Mouse (Mus musculus): Measurements from ENCODE around the gene Gucd1. TPM values are rescaled to one million over a fixed set of nuclear protein-coding genes. Genes with fewer than 3 reads are reported as not detected.

Gene Gucd1
- total and polyA plus RNA-seq, 2 experiments, result 115 to 166 TPM

- no peak overlapping the region for H3K27ac ChIP-seq (replicated peaks; ENCODE audit: insufficient read depth, low read depth, low read length)
- DNase-seq (ENCODE audit: extremely low read depth, low read depth, low spot score), result no peak
- H3K36me3 ChIP-seq (ENCODE audit: control insufficient read depth, insufficient read depth, low read length), result no peaks in the 10 kb centered on the region
- peaks cover 6% of the 10 kb centered on the region; the same call in 1 of the 2 replicates for H3K4me1 ChIP-seq (ENCODE audit: control insufficient read depth, insufficient read depth, low read length)
- 43% methylated on average over 12 of the region's 12 CpGs for WGBS
- no peaks in the 10 kb centered on the region for H3K79me2 ChIP-seq (ENCODE audit: control insufficient read depth, insufficient read depth, low read length)
- H3K9ac ChIP-seq (ENCODE audit: low read depth, low read length), result no peak overlapping the region
- no peak for TF ChIP-seq POLR2A (IDR thresholded peaks at IDR 0.05; ENCODE audit: extremely low read depth, insufficient read depth, low read length)
- TF ChIP-seq CTCF (IDR thresholded peaks at IDR 0.05; ENCODE audit: low read depth, low read length), result no peak
- H3K4me3 ChIP-seq (ENCODE audit: insufficient read depth, low read depth, low read length), result no peak overlapping the region
- no peaks in the 10 kb centered on the region for H3K27me3 ChIP-seq (ENCODE audit: control insufficient read depth, insufficient read depth, low read length)
Observed at GRCm38 (mm10) chr10:75551175-75551574, 33.4 kb upstream of the Gucd1 start.

- Histone ChIP-seq H3K4me3 (ENCODE audit: insufficient read depth, low read depth, low read length) (no peak overlapping the region), H3K36me3 (ENCODE audit: control insufficient read depth, insufficient read depth, low read length) (no peaks in the 10 kb centered on the region), H3K79me2 (ENCODE audit: control insufficient read depth, insufficient read depth, low read length) (no peaks in the 10 kb centered on the region), H3K27ac (replicated peaks; ENCODE audit: insufficient read depth, low read depth, low read length) (no peak overlapping the region), H3K27me3 (ENCODE audit: control insufficient read depth, insufficient read depth, low read length) (no peaks in the 10 kb centered on the region), H3K9ac (ENCODE audit: low read depth, low read length) (no peak overlapping the region), H3K4me1 (ENCODE audit: control insufficient read depth, insufficient read depth, low read length) (peaks cover 6% of the 10 kb centered on the region; the same call in 1 of the 2 replicates)
- TF ChIP-seq CTCF (IDR thresholded peaks at IDR 0.05; ENCODE audit: low read depth, low read length) (no peak), POLR2A (IDR thresholded peaks at IDR 0.05; ENCODE audit: extremely low read depth, insufficient read depth, low read length) (no peak)
- WGBS, result 17% methylated on average over 7 of the region's 7 CpGs
- DNase-seq (ENCODE audit: extremely low read depth, low read depth, low spot score), result peak; percentile 90
Observed at GRCm38 (mm10) chr10:75549886-75550285, 32.1 kb upstream of the Gucd1 start.

GRCm38 (mm10) chr10:75548486-75548885 is 30.7 kb upstream of the Gucd1 start:
- DNase-seq (ENCODE audit: extremely low read depth, low read depth, low spot score), result no peak
- Histone ChIP-seq H3K27me3 (ENCODE audit: control insufficient read depth, insufficient read depth, low read length) (no peaks in the 10 kb centered on the region), H3K4me1 (ENCODE audit: control insufficient read depth, insufficient read depth, low read length) (peaks cover 6% of the 10 kb centered on the region; the same call in 1 of the 2 replicates), H3K79me2 (ENCODE audit: control insufficient read depth, insufficient read depth, low read length) (no peaks in the 10 kb centered on the region), H3K9ac (ENCODE audit: low read depth, low read length) (no peak overlapping the region), H3K4me3 (ENCODE audit: insufficient read depth, low read depth, low read length) (no peak overlapping the region), H3K27ac (replicated peaks; ENCODE audit: insufficient read depth, low read depth, low read length) (no peak overlapping the region), H3K36me3 (ENCODE audit: control insufficient read depth, insufficient read depth, low read length) (no peaks in the 10 kb centered on the region)
- WGBS, result 72% methylated on average over 14 of the region's 14 CpGs
- TF ChIP-seq POLR2A (IDR thresholded peaks at IDR 0.05; ENCODE audit: extremely low read depth, insufficient read depth, low read length) (no peak), CTCF (IDR thresholded peaks at IDR 0.05; ENCODE audit: low read depth, low read length) (no peak)

- 71% methylated on average over 7 of the region's 7 CpGs for WGBS
- peaks cover 6% of the 10 kb centered on the region; the same call in 1 of the 2 replicates for H3K4me1 ChIP-seq (ENCODE audit: control insufficient read depth, insufficient read depth, low read length)
- H3K9ac ChIP-seq (ENCODE audit: low read depth, low read length), result no peak overlapping the region
- H3K27me3 ChIP-seq (ENCODE audit: control insufficient read depth, insufficient read depth, low read length), result no peaks in the 10 kb centered on the region
- TF ChIP-seq POLR2A (IDR thresholded peaks at IDR 0.05; ENCODE audit: extremely low read depth, insufficient read depth, low read length) (no peak), CTCF (IDR thresholded peaks at IDR 0.05; ENCODE audit: low read depth, low read length) (no peak)
- H3K79me2 ChIP-seq (ENCODE audit: control insufficient read depth, insufficient read depth, low read length), result no peaks in the 10 kb centered on the region
- no peak overlapping the region for H3K27ac ChIP-seq (replicated peaks; ENCODE audit: insufficient read depth, low read depth, low read length)
- no peak for DNase-seq (ENCODE audit: extremely low read depth, low read depth, low spot score)
- no peaks in the 10 kb centered on the region for H3K36me3 ChIP-seq (ENCODE audit: control insufficient read depth, insufficient read depth, low read length)
- H3K4me3 ChIP-seq (ENCODE audit: insufficient read depth, low read depth, low read length), result no peak overlapping the region
Observed at GRCm38 (mm10) chr10:75547901-75548300, 30.1 kb upstream of the Gucd1 start.

GRCm38 (mm10) chr10:75536123-75536522 is 18.4 kb upstream of the Gucd1 start:
- no peak overlapping the region for H3K27ac ChIP-seq (replicated peaks; ENCODE audit: insufficient read depth, low read depth, low read length)
- no peaks in the 10 kb centered on the region; the same call in 1 of the 2 replicates for H3K79me2 ChIP-seq (ENCODE audit: control insufficient read depth, insufficient read depth, low read length)
- peaks cover 6% of the 10 kb centered on the region for H3K4me1 ChIP-seq (ENCODE audit: control insufficient read depth, insufficient read depth, low read length)
- H3K36me3 ChIP-seq (ENCODE audit: control insufficient read depth, insufficient read depth, low read length), result peaks cover 23% of the 10 kb centered on the region
- H3K27me3 ChIP-seq (ENCODE audit: control insufficient read depth, insufficient read depth, low read length), result no peaks in the 10 kb centered on the region
- 94% methylated on average over 5 of the region's 5 CpGs for WGBS
- H3K9ac ChIP-seq (ENCODE audit: low read depth, low read length), result no peak overlapping the region
- TF ChIP-seq POLR2A (IDR thresholded peaks at IDR 0.05; ENCODE audit: extremely low read depth, insufficient read depth, low read length) (no peak), CTCF (IDR thresholded peaks at IDR 0.05; ENCODE audit: low read depth, low read length) (no peak)
- no peak overlapping the region for H3K4me3 ChIP-seq (ENCODE audit: insufficient read depth, low read depth, low read length)
- DNase-seq (ENCODE audit: extremely low read depth, low read depth, low spot score), result no peak

GRCm38 (mm10) chr10:75535423-75535822 is 17.7 kb upstream of the Gucd1 start:
- Histone ChIP-seq H3K4me1 (ENCODE audit: control insufficient read depth, insufficient read depth, low read length) (peaks cover 6% of the 10 kb centered on the region), H3K36me3 (ENCODE audit: control insufficient read depth, insufficient read depth, low read length) (peaks cover 23% of the 10 kb centered on the region), H3K79me2 (ENCODE audit: control insufficient read depth, insufficient read depth, low read length) (no peaks in the 10 kb centered on the region; the same call in 1 of the 2 replicates), H3K27ac (replicated peaks; ENCODE audit: insufficient read depth, low read depth, low read length) (no peak overlapping the region), H3K27me3 (ENCODE audit: control insufficient read depth, insufficient read depth, low read length) (no peaks in the 10 kb centered on the region), H3K9ac (ENCODE audit: low read depth, low read length) (no peak overlapping the region), H3K4me3 (ENCODE audit: insufficient read depth, low read depth, low read length) (no peak overlapping the region)
- DNase-seq (ENCODE audit: extremely low read depth, low read depth, low spot score), result peak; percentile 77
- no peak for TF ChIP-seq POLR2A (IDR thresholded peaks at IDR 0.05; ENCODE audit: extremely low read depth, insufficient read depth, low read length)
- TF ChIP-seq CTCF (IDR thresholded peaks at IDR 0.05; ENCODE audit: low read depth, low read length), result no peak
- 44% methylated on average over 2 of the region's 2 CpGs for WGBS

Data from liver, adult 2 months (tissue).